Mouse (Mus musculus) hindbrain, embryonic 11.5 days (tissue): ENCODE data around the gene Mblac2. TPM values are rescaled to one million over a fixed set of nuclear protein-coding genes. Genes with fewer than 3 reads are reported as not detected.

Experiments
- polyA plus RNA-seq: library from polyadenylated mRNA; unstranded; fragments of >200 nt; fragmentation: Nextera tagmentation; extraction: Ambion mirVana; gene quantifications from 2 replicates; pipeline ENCODE4 v1.2.1, GENCODE M21; 2014

The Mblac2 gene
- polyA plus RNA-seq, 1 experiment from 2014 or later = 8.8 TPM

Other genes with a start within 250 kb of the Mblac2 start
- 40.3 and 54.5 TPM in 2 replicates for gene Adgrv1, start 78.2 kb upstream of the Mblac2 start, polyA plus RNA-seq
- 33.5 and 33.6 TPM in 2 replicates for gene Lysmd3, start 53.7 kb upstream of the Mblac2 start, polyA plus RNA-seq
- gene Polr3g, start 328 bp upstream of the Mblac2 start, polyA plus RNA-seq = 10.7 and 12.8 TPM in 2 replicates
- 266 and 275 TPM in 2 replicates for gene Cetn3, start 71.7 kb downstream of the Mblac2 start, polyA plus RNA-seq